Mouse (Mus musculus): ENCODE results near the gene Tmcc1. TPM values are rescaled to one million over a fixed set of nuclear protein-coding genes. Genes with fewer than 3 reads are reported as not detected.

Tmcc1 gene
- polyA plus RNA-seq, 1 experiment from 2014 or later: 11.1 TPM

DNA sequence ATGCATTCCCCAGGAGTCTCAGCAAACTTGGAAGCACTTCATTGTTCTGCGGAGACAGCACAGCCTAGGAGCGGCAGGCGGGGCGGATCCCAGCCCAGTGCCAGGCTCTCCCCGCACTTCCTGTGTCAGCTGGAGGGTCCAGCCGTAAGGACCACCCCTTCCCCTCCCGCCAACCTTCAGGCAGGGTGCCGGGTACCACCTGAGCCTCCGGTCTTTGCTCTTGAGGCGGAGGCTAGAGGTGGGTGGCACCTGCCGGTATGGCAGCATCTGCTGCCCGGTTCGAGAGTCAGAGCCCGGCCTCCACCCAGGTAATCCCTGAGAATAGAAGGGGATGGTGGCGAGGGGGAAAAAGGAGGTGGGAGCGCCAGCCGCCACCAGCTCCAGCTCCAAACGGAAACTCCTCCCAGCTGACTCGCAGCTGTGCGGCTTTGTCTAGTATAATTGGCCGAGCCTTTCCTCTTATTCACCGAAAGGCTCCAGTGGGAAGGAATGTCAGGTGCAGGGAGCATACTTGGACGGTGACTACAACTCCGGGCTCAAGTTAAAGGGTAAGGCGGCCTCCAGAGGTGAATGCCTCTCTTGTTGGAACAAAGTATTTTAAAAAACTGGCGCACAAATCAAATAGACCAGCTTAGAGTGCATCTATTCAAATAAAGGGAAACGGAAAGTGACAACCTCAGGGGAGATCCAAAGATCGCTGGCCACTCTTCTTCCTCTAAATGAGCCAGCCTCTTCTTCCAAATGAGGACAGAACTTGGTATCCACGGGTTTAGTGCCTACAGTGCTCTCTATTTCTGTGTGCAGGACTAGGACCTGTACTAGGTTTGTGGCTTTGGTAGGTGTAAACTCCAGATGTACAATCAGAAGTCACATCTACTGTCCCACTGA lies 85.6 kb downstream of the Tmcc1 start:
- H3K4me1 ChIP-seq (replicated peaks; ENCODE audit: control insufficient read depth, insufficient read depth, low read length): peaks cover 4% of the 10 kb centered on the region; the same call in 1 of the 2 replicates
- no peaks in the 10 kb centered on the region for H3K36me3 ChIP-seq (ENCODE audit: control insufficient read depth, insufficient read depth, low read length)
- no peaks in the 10 kb centered on the region for H3K9me3 ChIP-seq (ENCODE audit: control insufficient read depth, low read length)
- WGBS: 2% methylated on average over 29 of the region's 29 CpGs
- peak overlapping the region; percentile 72 for H3K27ac ChIP-seq (ENCODE audit: low read length)
- peak; percentile 97 for ATAC-seq (ENCODE audit: low read depth)
- peak overlapping the region; percentile 78 for H3K4me2 ChIP-seq (ENCODE audit: low read depth, low read length)
- no peaks in the 10 kb centered on the region for H3K27me3 ChIP-seq (ENCODE audit: control insufficient read depth, insufficient read depth, low read depth, low read length)
- H3K4me3 ChIP-seq (ENCODE audit: low read length): peak overlapping the region; percentile 57
- peak overlapping the region; percentile 64 for H3K9ac ChIP-seq (ENCODE audit: low read length)

DNA sequence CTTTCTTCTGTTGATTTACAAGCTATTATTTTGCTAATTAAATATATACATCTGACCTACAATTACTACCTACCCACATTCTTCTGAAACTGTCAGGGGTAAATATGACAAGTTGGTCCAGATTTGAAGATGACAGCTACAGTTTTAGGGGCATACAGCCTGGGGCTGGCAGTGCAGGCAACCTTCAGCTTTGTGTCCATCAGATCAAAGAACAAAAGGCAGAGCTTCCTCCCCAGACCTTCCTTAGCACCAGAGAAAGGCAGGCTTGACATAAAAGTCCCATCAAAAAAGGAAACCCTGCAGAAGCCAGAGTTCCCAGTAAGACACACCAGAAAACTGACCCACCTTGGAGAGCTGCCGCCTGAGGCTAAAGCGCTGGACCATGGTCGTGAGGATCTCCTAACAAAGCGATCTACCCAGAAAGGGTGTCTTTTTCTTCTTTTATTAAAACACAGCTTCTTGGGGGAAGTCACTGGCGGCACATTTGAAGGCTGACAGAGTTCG lies 86.3 kb downstream of the Tmcc1 start:
- H3K4me3 ChIP-seq (ENCODE audit: low read length): peak overlapping the region; percentile 57
- no peaks in the 10 kb centered on the region for H3K36me3 ChIP-seq (ENCODE audit: control insufficient read depth, insufficient read depth, low read length)
- peak overlapping the region; percentile 72 for H3K27ac ChIP-seq (ENCODE audit: low read length)
- no peaks in the 10 kb centered on the region for H3K27me3 ChIP-seq (ENCODE audit: control insufficient read depth, insufficient read depth, low read depth, low read length)
- peaks cover 4% of the 10 kb centered on the region; the same call in 1 of the 2 replicates for H3K4me1 ChIP-seq (replicated peaks; ENCODE audit: control insufficient read depth, insufficient read depth, low read length)
- H3K4me2 ChIP-seq (ENCODE audit: low read depth, low read length): peak overlapping the region; percentile 78
- ATAC-seq (ENCODE audit: low read depth): no peak
- H3K9me3 ChIP-seq (ENCODE audit: control insufficient read depth, low read length): no peaks in the 10 kb centered on the region
- peak overlapping the region; percentile 64 for H3K9ac ChIP-seq (ENCODE audit: low read length)
- WGBS: 10% methylated on average over 6 of the region's 6 CpGs

DNA sequence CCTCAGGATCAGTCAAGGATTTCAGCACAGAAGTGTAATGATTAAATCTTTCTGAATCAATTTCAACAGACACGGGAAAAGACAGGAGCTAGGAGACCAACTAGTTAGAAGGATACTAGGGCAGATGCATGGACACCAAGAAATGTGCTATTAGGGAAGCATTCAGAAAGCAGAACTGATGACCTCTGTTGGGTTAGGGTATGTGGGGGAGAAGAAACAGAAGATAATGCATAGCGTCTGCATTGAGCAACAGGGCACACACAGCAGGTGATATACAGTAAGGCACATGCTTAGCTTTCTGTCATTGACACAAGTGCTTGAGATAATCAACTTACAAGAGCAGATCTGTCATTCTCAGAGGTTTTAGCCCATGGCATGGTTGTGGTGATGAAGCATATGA lies 95.7 kb downstream of the Tmcc1 start:
- Histone ChIP-seq H3K4me2 (ENCODE audit: low read depth, low read length) (no peak overlapping the region), H3K27me3 (ENCODE audit: control insufficient read depth, insufficient read depth, low read depth, low read length) (no peaks in the 10 kb centered on the region), H3K9ac (ENCODE audit: low read length) (no peak overlapping the region), H3K9me3 (ENCODE audit: control insufficient read depth, low read length) (no peaks in the 10 kb centered on the region), H3K36me3 (ENCODE audit: control insufficient read depth, insufficient read depth, low read length) (0 out of 2 replicates have a peak, but pooled peaks cover 3% of the 10 kb centered on the region), H3K4me3 (ENCODE audit: low read length) (no peak overlapping the region), H3K27ac (ENCODE audit: low read length) (no peak overlapping the region), H3K4me1 (replicated peaks; ENCODE audit: control insufficient read depth, insufficient read depth, low read length) (no peaks in the 10 kb centered on the region)
- WGBS: 85% methylated on average over 2 of the region's 2 CpGs
- no peak for ATAC-seq (ENCODE audit: low read depth)

DNA sequence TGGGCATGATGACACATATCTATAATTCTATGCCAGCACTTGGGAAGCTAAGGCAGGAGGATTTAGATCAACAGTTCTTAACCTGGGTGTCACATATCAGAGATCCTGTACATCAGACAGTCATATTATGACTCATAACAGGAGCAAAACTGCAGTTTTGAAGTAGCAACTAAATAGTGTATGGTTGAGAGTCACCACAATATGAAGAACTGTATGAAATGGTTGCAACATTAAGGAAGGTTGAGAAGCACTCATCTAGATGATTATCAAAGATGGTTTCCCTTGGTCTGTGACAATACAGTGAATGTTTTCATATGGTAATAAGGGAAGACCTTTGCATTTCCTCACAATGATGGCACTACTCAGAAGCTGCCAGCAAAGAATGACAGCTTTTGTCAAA lies 103.9 kb downstream of the Tmcc1 start:
- Histone ChIP-seq H3K27me3 (ENCODE audit: control insufficient read depth, insufficient read depth, low read depth, low read length) (no peaks in the 10 kb centered on the region), H3K4me1 (replicated peaks; ENCODE audit: control insufficient read depth, insufficient read depth, low read length) (no peaks in the 10 kb centered on the region), H3K9me3 (ENCODE audit: control insufficient read depth, low read length) (no peaks in the 10 kb centered on the region), H3K9ac (ENCODE audit: low read length) (no peak overlapping the region), H3K4me2 (ENCODE audit: low read depth, low read length) (no peak overlapping the region), H3K36me3 (ENCODE audit: control insufficient read depth, insufficient read depth, low read length) (no peaks in the 10 kb centered on the region), H3K4me3 (ENCODE audit: low read length) (no peak overlapping the region), H3K27ac (ENCODE audit: low read length) (no peak overlapping the region)
- ATAC-seq (ENCODE audit: low read depth): no peak

DNA sequence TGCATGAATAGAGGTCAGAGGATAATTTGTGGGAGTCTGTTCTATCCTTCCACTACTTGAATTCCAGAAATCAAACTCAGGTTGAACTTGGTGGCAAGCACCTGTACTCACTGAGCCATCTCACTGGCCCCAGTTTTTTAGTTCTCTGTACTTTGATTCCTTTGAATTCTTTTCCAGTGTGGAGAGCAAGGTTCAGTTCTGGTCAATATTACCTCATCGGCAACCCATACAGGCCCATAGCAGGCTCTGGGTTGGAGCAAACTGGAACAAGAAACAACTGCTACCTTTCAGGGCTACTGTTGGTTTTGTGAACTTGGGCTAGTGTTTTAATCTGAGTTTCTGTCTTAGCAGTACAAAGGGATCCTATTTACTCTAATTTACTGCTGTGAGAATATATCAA lies 107.2 kb downstream of the Tmcc1 start:
- Histone ChIP-seq H3K4me3 (ENCODE audit: low read length) (no peak overlapping the region), H3K9me3 (ENCODE audit: control insufficient read depth, low read length) (no peaks in the 10 kb centered on the region), H3K27ac (ENCODE audit: low read length) (no peak overlapping the region), H3K4me2 (ENCODE audit: low read depth, low read length) (no peak overlapping the region), H3K27me3 (ENCODE audit: control insufficient read depth, insufficient read depth, low read depth, low read length) (no peaks in the 10 kb centered on the region), H3K36me3 (ENCODE audit: control insufficient read depth, insufficient read depth, low read length) (no peaks in the 10 kb centered on the region), H3K9ac (ENCODE audit: low read length) (no peak overlapping the region), H3K4me1 (replicated peaks; ENCODE audit: control insufficient read depth, insufficient read depth, low read length) (no peaks in the 10 kb centered on the region)
- 97% methylated on average over 1 of the region's 1 CpGs for WGBS
- ATAC-seq (ENCODE audit: low read depth): no peak

DNA sequence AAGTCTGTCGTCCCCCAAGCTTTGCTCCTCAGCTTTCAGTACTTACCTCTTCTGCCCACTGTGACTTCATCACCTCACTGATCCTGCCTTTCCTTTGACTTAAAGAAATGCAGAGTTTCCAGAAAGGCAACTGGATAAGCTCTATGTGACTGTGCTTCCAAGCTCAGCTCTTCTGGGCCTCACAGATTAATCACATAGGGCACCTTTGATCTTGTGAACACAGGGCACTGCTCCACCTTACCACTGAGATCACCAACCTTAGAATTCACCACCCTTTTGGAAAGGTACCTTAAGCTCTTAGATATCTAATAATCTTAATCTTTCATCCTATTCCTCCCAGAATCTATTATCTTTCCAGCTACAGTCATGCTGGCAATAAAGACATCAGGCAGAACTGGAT lies 111.0 kb downstream of the Tmcc1 start:
- Histone ChIP-seq H3K9ac (ENCODE audit: low read length) (no peak overlapping the region), H3K4me2 (ENCODE audit: low read depth, low read length) (no peak overlapping the region), H3K4me1 (replicated peaks; ENCODE audit: control insufficient read depth, insufficient read depth, low read length) (no peaks in the 10 kb centered on the region), H3K9me3 (ENCODE audit: control insufficient read depth, low read length) (no peaks in the 10 kb centered on the region), H3K36me3 (ENCODE audit: control insufficient read depth, insufficient read depth, low read length) (no peaks in the 10 kb centered on the region), H3K27ac (ENCODE audit: low read length) (no peak overlapping the region), H3K27me3 (ENCODE audit: control insufficient read depth, insufficient read depth, low read depth, low read length) (no peaks in the 10 kb centered on the region), H3K4me3 (ENCODE audit: low read length) (no peak overlapping the region)
- 30% methylated on average over 1 of the region's 1 CpGs for WGBS
- ATAC-seq (ENCODE audit: low read depth): no peak

DNA sequence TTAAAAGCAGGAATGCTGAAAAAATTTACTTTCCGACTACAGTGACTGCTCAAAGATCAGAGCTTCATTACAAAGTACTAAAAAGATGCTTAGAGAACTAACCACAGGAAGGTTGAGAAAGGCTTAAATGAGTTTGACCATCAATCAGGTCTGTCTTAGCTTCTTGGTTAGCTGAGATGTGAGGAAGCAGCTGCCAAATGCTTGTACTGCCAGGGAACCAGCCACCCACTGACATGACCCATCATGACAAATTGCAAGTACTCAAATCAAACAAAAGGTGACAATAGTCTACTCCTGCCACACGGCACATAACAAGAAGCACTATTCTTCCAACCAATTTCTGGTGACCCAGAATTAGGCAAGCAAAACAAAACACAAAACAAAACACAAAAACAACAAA lies 111.9 kb downstream of the Tmcc1 start:
- Histone ChIP-seq H3K4me2 (ENCODE audit: low read depth, low read length) (no peak overlapping the region), H3K27ac (ENCODE audit: low read length) (no peak overlapping the region), H3K9me3 (ENCODE audit: control insufficient read depth, low read length) (no peaks in the 10 kb centered on the region), H3K9ac (ENCODE audit: low read length) (no peak overlapping the region), H3K4me3 (ENCODE audit: low read length) (no peak overlapping the region), H3K27me3 (ENCODE audit: control insufficient read depth, insufficient read depth, low read depth, low read length) (no peaks in the 10 kb centered on the region), H3K4me1 (replicated peaks; ENCODE audit: control insufficient read depth, insufficient read depth, low read length) (no peaks in the 10 kb centered on the region), H3K36me3 (ENCODE audit: control insufficient read depth, insufficient read depth, low read length) (no peaks in the 10 kb centered on the region)
- WGBS: 54% methylated on average over 2 of the region's 2 CpGs
- no peak for ATAC-seq (ENCODE audit: low read depth)

DNA sequence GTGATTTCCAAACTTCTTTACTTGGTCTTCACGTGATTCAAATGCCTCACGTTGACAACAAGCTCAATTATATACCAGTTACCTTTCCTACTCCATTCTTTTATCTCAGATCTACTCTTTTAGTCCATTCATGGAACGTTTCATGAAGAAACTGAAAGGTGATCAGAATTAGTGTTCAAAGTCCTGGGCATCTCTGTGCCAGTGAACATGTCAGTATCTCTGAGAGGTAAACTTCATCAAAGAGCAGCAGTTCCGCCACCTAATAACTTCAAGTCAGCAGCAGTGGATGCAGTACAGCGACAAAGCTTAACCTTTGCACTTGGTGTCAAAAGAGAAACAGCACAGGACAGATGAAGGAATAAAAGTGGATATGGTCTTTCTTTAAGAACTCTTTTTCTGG lies 112.5 kb downstream of the Tmcc1 start:
- Histone ChIP-seq H3K9me3 (ENCODE audit: control insufficient read depth, low read length) (no peaks in the 10 kb centered on the region), H3K27ac (ENCODE audit: low read length) (no peak overlapping the region), H3K36me3 (ENCODE audit: control insufficient read depth, insufficient read depth, low read length) (no peaks in the 10 kb centered on the region), H3K9ac (ENCODE audit: low read length) (no peak overlapping the region), H3K27me3 (ENCODE audit: control insufficient read depth, insufficient read depth, low read depth, low read length) (no peaks in the 10 kb centered on the region), H3K4me2 (ENCODE audit: low read depth, low read length) (no peak overlapping the region), H3K4me1 (replicated peaks; ENCODE audit: control insufficient read depth, insufficient read depth, low read length) (no peaks in the 10 kb centered on the region), H3K4me3 (ENCODE audit: low read length) (no peak overlapping the region)
- WGBS: 79% methylated on average over 5 of the region's 5 CpGs
- ATAC-seq (ENCODE audit: low read depth): no peak

DNA sequence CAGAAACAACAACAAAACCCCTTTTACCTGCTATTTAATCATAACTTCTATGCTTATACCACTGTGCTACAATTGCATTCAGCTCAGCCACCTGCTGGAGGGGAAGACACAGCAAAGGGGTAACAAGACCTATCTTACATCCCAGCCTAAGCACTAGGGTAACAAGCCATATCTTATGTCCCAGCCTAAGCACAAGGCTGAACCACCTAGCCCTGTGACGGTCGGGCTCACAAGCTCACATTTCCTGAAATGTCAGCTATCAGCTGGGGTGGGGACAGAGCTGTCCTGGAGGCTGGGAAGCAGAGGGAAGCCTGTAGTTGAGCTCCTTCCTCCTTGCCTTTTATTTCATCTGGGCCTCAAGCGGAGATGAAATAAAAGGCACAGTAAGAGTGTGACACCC lies 115.7 kb downstream of the Tmcc1 start:
- 46% methylated on average over 3 of the region's 3 CpGs for WGBS
- Histone ChIP-seq H3K4me2 (ENCODE audit: low read depth, low read length) (no peak overlapping the region), H3K9me3 (ENCODE audit: control insufficient read depth, low read length) (no peaks in the 10 kb centered on the region), H3K9ac (ENCODE audit: low read length) (no peak overlapping the region), H3K4me1 (replicated peaks; ENCODE audit: control insufficient read depth, insufficient read depth, low read length) (peaks cover 8% of the 10 kb centered on the region), H3K27ac (ENCODE audit: low read length) (no peak overlapping the region), H3K36me3 (ENCODE audit: control insufficient read depth, insufficient read depth, low read length) (no peaks in the 10 kb centered on the region), H3K27me3 (ENCODE audit: control insufficient read depth, insufficient read depth, low read depth, low read length) (no peaks in the 10 kb centered on the region), H3K4me3 (ENCODE audit: low read length) (no peak overlapping the region)
- no peak for ATAC-seq (ENCODE audit: low read depth)
